Mouse (Mus musculus) midbrain, embryonic 16.5 days (tissue): ENCODE data around the gene Htr5b. TPM values are rescaled to one million over a fixed set of nuclear protein-coding genes. Genes with fewer than 3 reads are reported as not detected.

Experiments
- ATAC-seq: fragments of 200-750 bp; cut with Nextera tagmentation; 2 replicates; pipeline ENCODE4 v1.8.0; 2017; ENCODE audit warnings: moderate TSS enrichment
- H3K27ac ChIP-seq: fragments of 300-500 bp; sonication (generic); 2 replicates; pipeline ENCODE4 v1.5.1; 2014; ENCODE audit warnings: mild to moderate bottlenecking, low read length, mixed read lengths
- H3K27me3 ChIP-seq: fragments of 300-500 bp; sonication (generic); 2 replicates; pipeline ENCODE4 v1.6.1; 2014; ENCODE audit warnings: low read depth, low read length, mixed read lengths; ENCODE audit not compliant: control insufficient read depth, insufficient read depth
- H3K36me3 ChIP-seq: fragments of 300-500 bp; sonication (generic); 2 replicates; pipeline ENCODE4 v1.6.1; 2014; ENCODE audit warnings: mild to moderate bottlenecking, low read length, moderate library complexity, mixed read lengths; ENCODE audit not compliant: control insufficient read depth, insufficient read depth
- H3K4me1 ChIP-seq: fragments of 300-500 bp; sonication (generic); 2 replicates; pipeline ENCODE4 v1.6.1; 2014; ENCODE audit warnings: mild to moderate bottlenecking, low read length, mixed read lengths; ENCODE audit not compliant: control insufficient read depth, insufficient read depth
- H3K4me2 ChIP-seq: fragments of 300-500 bp; sonication (generic); 2 replicates; pipeline ENCODE4 v1.6.1; 2014; ENCODE audit warnings: mild to moderate bottlenecking, low read length, mixed read lengths
- H3K4me3 ChIP-seq: fragments of 300-500 bp; sonication (generic); 2 replicates; pipeline ENCODE4 v1.5.1; 2014; ENCODE audit warnings: low read depth, mild to moderate bottlenecking, low read length, moderate library complexity, mixed read lengths
- H3K9ac ChIP-seq: fragments of 300-500 bp; sonication (generic); 2 replicates; pipeline ENCODE4 v1.6.1; 2014; ENCODE audit warnings: low read depth, low read length, mixed read lengths
- H3K9me3 ChIP-seq: fragments of 300-500 bp; sonication (generic); replicated peaks from 2 replicates; pipeline ENCODE4 v1.6.1; 2014; ENCODE audit warnings: mild to moderate bottlenecking, low read length, mixed read lengths; ENCODE audit not compliant: control insufficient read depth, poor library complexity, severe bottlenecking
- WGBS: fragments of 180-500 bp; shearing (Covaris S2); extraction: QIAGEN DNeasy Blood & Tissue Kit; methylation state at CpG from one replicate; pipeline ENCODE4 v1.1.7; 2014; 5-methylcytosine and 5-hydroxymethylcytosine counted together
- polyA plus RNA-seq: library from polyadenylated mRNA; unstranded; fragments of >200 nt; fragmentation: Nextera tagmentation; extraction: Ambion mirVana; gene quantifications from 2 replicates; pipeline ENCODE4 v1.2.1, GENCODE M21; 2015

Htr5b gene
- polyA plus RNA-seq, 1 experiment from 2014 or later: 2.9 TPM

GRCm38 (mm10) chr1:121510420-121511140 is 17.7 kb downstream of the Htr5b start:
- Histone ChIP-seq H3K4me1 (no peaks in the 10 kb centered on the region), H3K27me3 (no peaks in the 10 kb centered on the region), H3K4me3 (no peak overlapping the region), H3K4me2 (no peak overlapping the region), H3K9me3 (no peaks in the 10 kb centered on the region), H3K36me3 (peaks cover 2% of the 10 kb centered on the region; the same call in 1 of the 2 replicates), H3K27ac (no peak overlapping the region), H3K9ac (no peak overlapping the region)
- ATAC-seq: no peak
- WGBS: 83% methylated on average over 19 of the region's 19 CpGs

DNA sequence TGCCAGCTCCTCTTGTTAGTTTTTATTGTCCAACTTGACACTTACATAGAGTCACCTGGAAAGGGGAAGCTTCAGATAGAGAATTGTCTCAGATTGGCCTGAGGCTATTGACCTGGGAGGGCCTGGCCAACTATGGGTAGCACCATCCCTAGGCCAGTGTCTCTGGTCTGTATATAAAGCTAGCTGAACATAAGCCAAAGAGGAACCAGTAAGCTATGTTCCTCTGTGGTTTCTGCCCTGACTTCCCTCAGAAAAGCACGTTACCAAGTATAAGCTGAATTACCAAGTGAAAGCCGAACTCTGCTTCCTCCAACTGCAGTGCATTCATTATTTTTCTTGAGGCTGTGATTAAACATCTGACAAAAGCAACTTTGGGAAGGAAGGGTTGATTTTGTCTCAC is 19.5 kb downstream of the Htr5b start:
- WGBS: 90% methylated on average over 2 of the region's 2 CpGs
- H3K4me3 ChIP-seq: no peak overlapping the region

GRCm38 (mm10) chr1:121497093-121497492 is 31.2 kb downstream of the Htr5b start:
- WGBS: 98% methylated on average over 4 of the region's 4 CpGs
- H3K27me3 ChIP-seq: no peaks in the 10 kb centered on the region
- H3K4me3 ChIP-seq: no peak overlapping the region
- H3K36me3 ChIP-seq: peaks cover 44% of the 10 kb centered on the region
- ATAC-seq: no peak
- H3K9me3 ChIP-seq: no peaks in the 10 kb centered on the region
- no peak overlapping the region for H3K4me2 ChIP-seq
- no peak overlapping the region for H3K27ac ChIP-seq
- H3K4me1 ChIP-seq: no peaks in the 10 kb centered on the region
- H3K9ac ChIP-seq: no peak overlapping the region

More for the DNA sequence above, 19.5 kb downstream of the Htr5b start:
- Histone ChIP-seq H3K9me3 (no peaks in the 10 kb centered on the region), H3K4me2 (no peak overlapping the region), H3K27me3 (no peaks in the 10 kb centered on the region), H3K9ac (no peak overlapping the region), H3K36me3 (peaks cover 7% of the 10 kb centered on the region; the same call in 1 of the 2 replicates), H3K27ac (no peak overlapping the region), H3K4me1 (no peaks in the 10 kb centered on the region)
- no peak for ATAC-seq

DNA sequence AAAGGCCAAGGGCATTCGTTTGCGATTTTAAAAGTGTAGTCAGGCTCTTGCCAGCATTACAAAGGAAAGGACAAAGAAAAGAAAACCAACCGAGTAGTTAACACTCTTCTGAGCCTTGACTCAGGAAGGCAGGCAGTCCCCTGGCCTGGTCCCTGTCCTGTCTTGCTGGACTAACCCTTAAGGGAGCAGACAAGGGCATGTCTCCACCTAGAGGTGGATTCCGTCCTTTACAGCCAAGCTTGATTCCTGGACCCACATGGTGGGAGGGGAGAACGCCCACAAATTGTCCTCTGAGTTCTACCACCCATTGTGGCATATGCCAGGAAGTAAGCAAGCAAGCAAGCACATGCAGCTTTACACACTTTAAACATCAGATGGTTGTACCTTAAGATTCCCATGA is 38.0 kb downstream of the Htr5b start:
- Histone ChIP-seq H3K9ac (no peak overlapping the region), H3K27me3 (no peaks in the 10 kb centered on the region), H3K36me3 (peaks cover 32% of the 10 kb centered on the region), H3K4me3 (no peak overlapping the region), H3K4me2 (no peak overlapping the region), H3K9me3 (no peaks in the 10 kb centered on the region), H3K27ac (no peak overlapping the region), H3K4me1 (no peaks in the 10 kb centered on the region)
- 21% methylated on average over 5 of the region's 5 CpGs for WGBS
- 0 out of 2 replicates have a peak, but pooled peaks have one; percentile 48 for ATAC-seq

DNA sequence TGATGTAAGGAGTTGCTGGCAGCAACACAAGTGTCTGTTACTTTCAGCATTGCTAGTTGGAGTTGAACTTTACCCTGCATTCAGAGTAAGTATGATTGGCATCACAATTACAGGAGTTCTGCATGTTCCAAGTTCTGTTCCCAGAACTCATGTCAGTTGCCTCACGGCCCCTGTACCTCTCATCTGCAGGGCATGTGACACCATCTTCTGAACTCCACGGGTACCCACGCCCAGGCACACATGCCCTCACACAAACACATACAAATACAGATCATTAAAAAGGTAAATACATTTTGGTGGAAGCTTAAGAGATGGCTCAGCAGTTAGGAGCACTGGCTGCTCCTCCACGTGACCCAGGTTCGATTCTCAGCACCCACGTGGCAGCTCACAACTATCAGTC is 41.5 kb downstream of the Htr5b start:
- WGBS: 94% methylated on average over 6 of the region's 6 CpGs
- ATAC-seq: no peak

GRCm38 (mm10) chr1:121483091-121483490 is 45.2 kb downstream of the Htr5b start:
- WGBS: 93% methylated on average over 4 of the region's 4 CpGs
- Histone ChIP-seq H3K4me1 (no peaks in the 10 kb centered on the region), H3K4me2 (no peak overlapping the region), H3K9ac (no peak overlapping the region), H3K27ac (no peak overlapping the region), H3K27me3 (no peaks in the 10 kb centered on the region), H3K36me3 (peaks cover 31% of the 10 kb centered on the region), H3K4me3 (no peak overlapping the region), H3K9me3 (no peaks in the 10 kb centered on the region)
- ATAC-seq: no peak

More for the DNA sequence above, 41.5 kb downstream of the Htr5b start:
- Histone ChIP-seq H3K4me1 (no peaks in the 10 kb centered on the region), H3K9me3 (no peaks in the 10 kb centered on the region), H3K27me3 (no peaks in the 10 kb centered on the region), H3K27ac (no peak overlapping the region), H3K36me3 (peaks cover 28% of the 10 kb centered on the region), H3K4me2 (no peak overlapping the region), H3K9ac (no peak overlapping the region), H3K4me3 (no peak overlapping the region)

DNA sequence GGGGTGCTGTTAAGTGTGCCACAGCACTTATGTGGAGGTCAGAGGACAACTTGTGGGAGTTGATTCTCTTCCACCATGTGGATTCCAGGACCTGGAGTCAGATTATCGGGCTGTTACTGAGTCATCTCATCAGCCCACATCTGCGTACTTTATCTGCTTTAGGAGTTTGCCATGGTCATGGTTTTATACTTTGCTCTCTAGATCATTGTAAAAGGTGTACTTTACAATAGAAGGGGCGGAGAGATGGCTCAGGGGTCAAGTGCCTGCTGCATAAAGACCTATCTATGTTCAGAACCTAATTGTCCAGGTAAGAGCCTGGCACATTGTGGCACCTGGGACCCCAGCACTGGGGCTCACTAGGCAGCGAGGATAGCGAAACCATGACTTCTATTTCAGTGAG is 48.9 kb downstream of the Htr5b start:
- 93% methylated on average over 5 of the region's 5 CpGs for WGBS
- H3K27ac ChIP-seq: no peak overlapping the region
- no peak overlapping the region for H3K9ac ChIP-seq
- no peak overlapping the region for H3K4me3 ChIP-seq
- H3K27me3 ChIP-seq: no peaks in the 10 kb centered on the region
- no peak for ATAC-seq
- H3K9me3 ChIP-seq: no peaks in the 10 kb centered on the region
- H3K36me3 ChIP-seq: peaks cover 23% of the 10 kb centered on the region
- no peak overlapping the region for H3K4me2 ChIP-seq
- no peaks in the 10 kb centered on the region for H3K4me1 ChIP-seq

DNA sequence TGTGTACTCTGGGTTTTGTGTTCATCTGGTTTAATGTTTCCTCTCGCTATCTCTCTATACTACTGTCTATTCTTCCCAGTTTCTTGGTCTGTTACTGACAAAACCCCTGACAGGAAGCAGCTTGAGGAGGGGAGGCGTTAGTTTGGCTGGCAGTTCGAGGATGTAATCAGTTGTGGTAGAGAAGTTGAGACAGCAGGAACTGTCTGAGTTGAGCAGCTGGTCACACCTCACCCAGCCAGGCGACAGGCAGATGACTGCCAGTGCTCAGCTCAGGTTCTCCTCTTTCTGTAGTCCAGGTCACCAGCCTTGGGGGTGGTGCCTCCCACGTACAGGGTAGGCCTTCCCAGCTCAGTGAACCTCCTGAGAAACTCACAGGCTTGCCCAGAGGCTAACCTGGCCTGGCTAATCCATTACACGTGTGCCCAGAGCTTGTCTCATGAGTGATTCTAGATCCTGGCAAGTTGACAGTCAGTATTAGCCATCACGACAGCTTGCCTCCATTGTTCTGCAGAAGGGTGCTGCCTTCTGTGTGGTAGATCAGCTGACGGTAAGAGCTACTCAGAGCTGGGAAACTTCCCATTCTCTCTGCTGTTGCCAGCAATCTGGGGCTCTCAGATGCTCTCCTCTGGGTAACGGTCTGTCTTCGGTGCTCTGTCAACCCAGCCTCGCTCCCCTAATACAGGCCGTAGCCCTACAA is 49.8 kb downstream of the Htr5b start:
- no peak overlapping the region for H3K4me2 ChIP-seq
- no peak overlapping the region for H3K27ac ChIP-seq
- WGBS: 86% methylated on average over 12 of the region's 12 CpGs
- no peak overlapping the region for H3K9ac ChIP-seq
- peaks cover 22% of the 10 kb centered on the region for H3K36me3 ChIP-seq
- H3K9me3 ChIP-seq: no peaks in the 10 kb centered on the region
- H3K27me3 ChIP-seq: no peaks in the 10 kb centered on the region
- no peaks in the 10 kb centered on the region for H3K4me1 ChIP-seq
- H3K4me3 ChIP-seq: no peak overlapping the region
- no peak for ATAC-seq

- no peak for ATAC-seq
- no peaks in the 10 kb centered on the region for H3K27me3 ChIP-seq
- H3K4me2 ChIP-seq: no peak overlapping the region
- H3K4me1 ChIP-seq: no peaks in the 10 kb centered on the region
- H3K27ac ChIP-seq: no peak overlapping the region
- H3K9me3 ChIP-seq: no peaks in the 10 kb centered on the region
- H3K36me3 ChIP-seq: peaks cover 15% of the 10 kb centered on the region
- H3K4me3 ChIP-seq: no peak overlapping the region
- WGBS: 93% methylated on average over 5 of the region's 5 CpGs
- H3K9ac ChIP-seq: no peak overlapping the region
These were observed 50.5 kb downstream of the Htr5b start for GRCm38 (mm10) chr1:121477716-121478115.
